ENCODE assay signal across 8 mouse cellular contexts in the genomic region with DNA sequence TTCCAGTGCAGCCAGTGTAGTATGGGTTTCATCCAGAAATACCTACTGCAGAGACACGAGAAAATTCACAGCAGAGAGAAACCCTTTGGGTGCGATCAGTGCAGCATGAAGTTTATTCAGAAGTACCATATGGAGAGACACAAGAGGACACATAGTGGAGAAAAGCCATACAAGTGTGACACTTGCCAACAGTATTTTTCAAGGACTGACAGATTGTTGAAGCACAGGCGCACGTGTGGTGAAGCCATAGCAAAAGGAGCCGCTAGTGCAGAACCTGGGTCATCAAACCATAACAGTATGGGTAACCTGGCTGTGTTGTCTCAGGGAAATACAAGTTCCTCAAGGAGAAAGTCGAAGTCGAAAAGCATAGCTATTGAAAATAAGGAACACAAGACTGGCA. TPM values are rescaled to one million over a fixed set of nuclear protein-coding genes. Genes with fewer than 3 reads are reported as not detected.
DNase-seq lines count a peak whose midpoint lies in the region; ATAC-seq lines count a peak whose summit lies in the region.

No protein-coding gene starts in this region.

- no peak for ATAC-seq in embryonic facial prominence, embryonic 12.5 days (ENCODE audit: insufficient number of reproducible peaks, insufficient read depth, low FRiP score, low TSS enrichment)
- no peak for ATAC-seq in intestine, embryonic 15.5 days
- no peak for ATAC-seq in neural tube, embryonic 13.5 days (ENCODE audit: low read depth)

- DNase-seq in layer of hippocampus, postnatal 14 days (ENCODE audit: low spot score in 2 of 2): peak; percentile 12 to 20
- DNase-seq in layer of hippocampus, postnatal 10 days (ENCODE audit: low spot score in 2 of 2): no peak
- no peak for DNase-seq in adrenal gland, adult 2 months
- no peak for DNase-seq in urinary bladder, postnatal 4 days (ENCODE audit: low spot score in 2 of 2)
- no peak for DNase-seq in gastrocnemius, adult 8-10 months (ENCODE audit: low spot score in 2 of 2)

- WGBS in embryonic facial prominence, embryonic 12.5 days: 83% methylated on average over 7 of the region's 7 CpGs
- WGBS in intestine, embryonic 15.5 days: 89% methylated on average over 7 of the region's 7 CpGs
- WGBS in neural tube, embryonic 13.5 days: 88% methylated on average over 7 of the region's 7 CpGs

- H3K9ac ChIP-seq in embryonic facial prominence, embryonic 12.5 days: peak overlapping the region; percentile 96
- H3K9ac ChIP-seq in intestine, embryonic 15.5 days: peak overlapping the region; percentile 93; the same call in 1 of the 2 replicates
- H3K9ac ChIP-seq in neural tube, embryonic 13.5 days: peak overlapping the region; percentile 96

- no peaks in the 10 kb centered on the region for H3K9me3 ChIP-seq in embryonic facial prominence, embryonic 12.5 days
- no peaks in the 10 kb centered on the region for H3K9me3 ChIP-seq in intestine, embryonic 15.5 days
- H3K9me3 ChIP-seq in neural tube, embryonic 13.5 days: no peaks in the 10 kb centered on the region

- peaks cover 26% of the 10 kb centered on the region for H3K36me3 ChIP-seq in embryonic facial prominence, embryonic 12.5 days
- H3K36me3 ChIP-seq in intestine, embryonic 15.5 days: no peaks in the 10 kb centered on the region
- H3K36me3 ChIP-seq in neural tube, embryonic 13.5 days: peaks cover 26% of the 10 kb centered on the region

- no peak overlapping the region for H3K27ac ChIP-seq in embryonic facial prominence, embryonic 12.5 days
- H3K27ac ChIP-seq in intestine, embryonic 15.5 days: no peak overlapping the region
- H3K27ac ChIP-seq in neural tube, embryonic 13.5 days (replicated peaks): no peak overlapping the region

- H3K4me2 ChIP-seq in embryonic facial prominence, embryonic 12.5 days (replicated peaks): peak overlapping the region; percentile 77
- peak overlapping the region; percentile 87 for H3K4me2 ChIP-seq in intestine, embryonic 15.5 days (replicated peaks)
- H3K4me2 ChIP-seq in neural tube, embryonic 13.5 days: peak overlapping the region; percentile 73

- H3K4me3 ChIP-seq in embryonic facial prominence, embryonic 12.5 days: peak overlapping the region; percentile 88
- H3K4me3 ChIP-seq in intestine, embryonic 15.5 days (replicated peaks): peak overlapping the region; percentile 87
- H3K4me3 ChIP-seq in neural tube, embryonic 13.5 days: peak overlapping the region; percentile 88

- H3K4me1 ChIP-seq in embryonic facial prominence, embryonic 12.5 days: peaks cover 28% of the 10 kb centered on the region
- H3K4me1 ChIP-seq in intestine, embryonic 15.5 days (replicated peaks): peaks cover 19% of the 10 kb centered on the region
- H3K4me1 ChIP-seq in neural tube, embryonic 13.5 days (replicated peaks): peaks cover 47% of the 10 kb centered on the region

- no peaks in the 10 kb centered on the region for H3K27me3 ChIP-seq in embryonic facial prominence, embryonic 12.5 days
- no peaks in the 10 kb centered on the region for H3K27me3 ChIP-seq in intestine, embryonic 15.5 days (replicated peaks)
- no peaks in the 10 kb centered on the region for H3K27me3 ChIP-seq in neural tube, embryonic 13.5 days

RNA-seq across cellular contexts. Expression of a gene that starts 1.4 kb away (rescaled TPM):
- total RNA-seq in layer of hippocampus, postnatal 14 days (2021): 10 to 100 TPM; 30.7 to 31.3 TPM
- total RNA-seq in layer of hippocampus, postnatal 10 days (2021): 10 to 100 TPM; 26.5 to 28.9 TPM
- 29.8 and 31.5 TPM in 2 replicates for polyA plus RNA-seq in embryonic facial prominence, embryonic 12.5 days (2016; fragmentation: Nextera tagmentation; extraction: Ambion mirVana)
- polyA plus RNA-seq in intestine, embryonic 15.5 days (2015; fragmentation: Nextera tagmentation; extraction: Ambion mirVana): 12.4 and 16.5 TPM in 2 replicates
- 26.3 and 27.2 TPM in 2 replicates for polyA plus RNA-seq in neural tube, embryonic 13.5 days (2015; fragmentation: Nextera tagmentation; extraction: Ambion mirVana)
- 10 to 100 TPM; 16.1 to 18.6 TPM for total RNA-seq in adrenal gland, adult 2 months (2021)
- 2.5 and 3.7 TPM in 2 replicates for polyA plus RNA-seq in adrenal gland, adult 2 months (2012; rRNA removed)
- 10 to 100 TPM in 1 of 4 experiments, 1 to 10 TPM in 3; 7.5 to 12.3 (median 9.4) TPM for total RNA-seq in gastrocnemius, adult 8-10 months (2022)

Comparison
In these comparisons a context has a peak if more than half of its experiments do, and no peak if none do; other contexts are left out.
1. DNase-seq: peak in layer of hippocampus, postnatal 14 days (2 of 2); none in layer of hippocampus, postnatal 10 days (0 of 2), adrenal gland, adult 2 months (single experiment), urinary bladder, postnatal 4 days (0 of 2) and gastrocnemius, adult 8-10 months (0 of 2).
2. Peak in every context shown above with its lines, with median percentiles within 50 percentile points of each other: H3K4me2 ChIP-seq, H3K4me3 ChIP-seq and H3K9ac ChIP-seq.